Mouse (Mus musculus) hindbrain, postnatal 0 days (tissue): ENCODE data around the gene Adgrl3. TPM values are rescaled to one million over a fixed set of nuclear protein-coding genes. Genes with fewer than 3 reads are reported as not detected.

Experiments used
- ATAC-seq: fragments of 200-750 bp; cut with Nextera tagmentation; 2 replicates; pipeline ENCODE4 v1.8.0; 2017; ENCODE audit warnings: mild to moderate bottlenecking, moderate TSS enrichment, moderate library complexity
- DNase-seq: peaks from one replicate; pipeline ENCODE4 v3.0.0-alpha.2; 2015; ENCODE audit warnings: low spot score
- H3K27ac ChIP-seq: fragments of 300-500 bp; sonication (generic); 2 replicates; pipeline ENCODE4 v1.5.1; 2014; ENCODE audit warnings: mild to moderate bottlenecking
- H3K27me3 ChIP-seq: fragments of 300-500 bp; sonication (generic); 2 replicates; pipeline ENCODE4 v1.6.1; 2014; ENCODE audit warnings: low read length, mixed read lengths; ENCODE audit not compliant: insufficient read depth
- H3K36me3 ChIP-seq: fragments of 300-500 bp; sonication (generic); 2 replicates; pipeline ENCODE4 v1.6.1; 2014; ENCODE audit warnings: low read length, mixed read lengths; ENCODE audit not compliant: insufficient read depth
- H3K4me1 ChIP-seq: fragments of 300-500 bp; sonication (generic); 2 replicates; pipeline ENCODE4 v1.6.1; 2014; ENCODE audit warnings: antibody characterized with exemption, low read length, mixed read lengths; ENCODE audit not compliant: insufficient read depth
- H3K4me2 ChIP-seq: fragments of 300-500 bp; sonication (generic); 2 replicates; pipeline ENCODE4 v1.6.1; 2014; ENCODE audit warnings: low read depth, mild to moderate bottlenecking, low read length, moderate library complexity, mixed read lengths
- H3K4me3 ChIP-seq: fragments of 300-500 bp; sonication (generic); 2 replicates; pipeline ENCODE4 v1.5.1; 2014; ENCODE audit warnings: low read length
- H3K9ac ChIP-seq: fragments of 300-500 bp; sonication (generic); replicated peaks from 2 replicates; pipeline ENCODE4 v1.6.1; 2014; ENCODE audit warnings: mild to moderate bottlenecking, low read length, moderate library complexity, mixed read lengths
- H3K9me3 ChIP-seq: fragments of 300-500 bp; sonication (generic); 2 replicates; pipeline ENCODE4 v1.6.1; 2016; ENCODE audit warnings: low read length, mixed read lengths
- CTCF ChIP-seq: IDR thresholded peaks from 2 replicates; pipeline ENCODE4 v1.5.1; 2016; ENCODE audit warnings: antibody characterized with exemption, control low read depth, low read depth
- WGBS: fragments of 180-500 bp; shearing (Covaris S2); extraction: QIAGEN DNeasy Blood & Tissue Kit; methylation state at CpG from one replicate; pipeline ENCODE4 v1.1.7; 2014; 5-methylcytosine and 5-hydroxymethylcytosine counted together
- polyA plus RNA-seq: library from polyadenylated mRNA; unstranded; fragments of >200 nt; fragmentation: Nextera tagmentation; extraction: Ambion mirVana; gene quantifications from 2 replicates; pipeline ENCODE4 v1.2.1, GENCODE M21; 2015
- total RNA-seq: library from RNA; depleted of rRNA; stranded (reverse); fragments of >200 nt; gene quantifications from 2 replicates; pipeline ENCODE4 v1.2.3, GENCODE M21; 2014

Adgrl3 gene
- total and polyA plus RNA-seq, 2 experiments from 2014 or later = 52.7 to 186 TPM

- WGBS = 0% methylated on average over 24 of the region's 24 CpGs
- H3K4me1 ChIP-seq = no peaks in the 10 kb centered on the region; the same call in 1 of the 2 replicates
- no peaks in the 10 kb centered on the region for H3K27me3 ChIP-seq
- peak overlapping the region; percentile 79 for H3K9ac ChIP-seq
- H3K36me3 ChIP-seq = no peaks in the 10 kb centered on the region
- H3K27ac ChIP-seq = peak overlapping the region; percentile 99
- no peaks in the 10 kb centered on the region for H3K9me3 ChIP-seq
- H3K4me2 ChIP-seq = peak overlapping the region; percentile 74
- DNase-seq = peak; percentile 61
- peak overlapping the region; percentile 86 for H3K4me3 ChIP-seq
- ATAC-seq = no peak
- TF ChIP-seq CTCF = 0 out of 2 replicates have a peak, but pooled peaks have one; percentile 0
Observed at GRCm38 (mm10) chr5:81022306-81023071, 2.6 kb downstream of the Adgrl3 start.

- Histone ChIP-seq H3K9ac (peak overlapping the region; percentile 33; the same call in 1 of the 2 replicates), H3K27ac (no peak overlapping the region), H3K4me2 (peak overlapping the region; percentile 74), H3K36me3 (no peaks in the 10 kb centered on the region), H3K27me3 (no peaks in the 10 kb centered on the region), H3K4me3 (peak overlapping the region; percentile 86), H3K9me3 (no peaks in the 10 kb centered on the region), H3K4me1 (no peaks in the 10 kb centered on the region; the same call in 1 of the 2 replicates)
- ATAC-seq (no peak), DNase-seq (peak; percentile 29)
- WGBS = 17% methylated on average over 17 of the region's 17 CpGs
- TF ChIP-seq CTCF = no peak
Observed at GRCm38 (mm10) chr5:81023923-81024715, 4.2 kb downstream of the Adgrl3 start.

GRCm38 (mm10) chr5:81028875-81029274, 8.9 kb downstream of the Adgrl3 start:
- no peak for TF ChIP-seq CTCF

GRCm38 (mm10) chr5:81037091-81037490, 17.2 kb downstream of the Adgrl3 start:
- Histone ChIP-seq H3K27ac (no peak overlapping the region), H3K36me3 (no peaks in the 10 kb centered on the region), H3K27me3 (no peaks in the 10 kb centered on the region), H3K4me3 (no peak overlapping the region), H3K9me3 (no peaks in the 10 kb centered on the region), H3K9ac (no peak overlapping the region), H3K4me2 (no peak overlapping the region), H3K4me1 (no peaks in the 10 kb centered on the region)
- DNase-seq (no peak), ATAC-seq (no peak)
- TF ChIP-seq CTCF = no peak

More at GRCm38 (mm10) chr5:81028875-81029274, 8.9 kb downstream of the Adgrl3 start:
- H3K27me3 ChIP-seq = no peaks in the 10 kb centered on the region
- H3K4me1 ChIP-seq = peaks cover 9% of the 10 kb centered on the region; the same call in 1 of the 2 replicates
- DNase-seq = peak; percentile 76
- no peaks in the 10 kb centered on the region for H3K9me3 ChIP-seq
- 3% methylated on average over 2 of the region's 2 CpGs for WGBS
- H3K4me2 ChIP-seq = 0 out of 2 replicates have a peak overlapping the region, but pooled peaks have one; percentile 14
- peak overlapping the region; percentile 54; the same call in 1 of the 2 replicates for H3K27ac ChIP-seq
- no peak overlapping the region for H3K9ac ChIP-seq
- H3K36me3 ChIP-seq = no peaks in the 10 kb centered on the region
- no peak overlapping the region for H3K4me3 ChIP-seq
- peak; percentile 95 for ATAC-seq

GRCm38 (mm10) chr5:81043875-81044274, 23.9 kb downstream of the Adgrl3 start:
- ATAC-seq = no peak

GRCm38 (mm10) chr5:81046128-81046527, 26.2 kb downstream of the Adgrl3 start:
- Histone ChIP-seq H3K27ac (no peak overlapping the region), H3K36me3 (no peaks in the 10 kb centered on the region), H3K4me3 (no peak overlapping the region), H3K27me3 (no peaks in the 10 kb centered on the region), H3K9ac (no peak overlapping the region), H3K4me1 (no peaks in the 10 kb centered on the region), H3K9me3 (no peaks in the 10 kb centered on the region), H3K4me2 (no peak overlapping the region)
- TF ChIP-seq CTCF = no peak
- DNase-seq (no peak), ATAC-seq (no peak)
- 76% methylated on average over 4 of the region's 4 CpGs for WGBS

More at GRCm38 (mm10) chr5:81043875-81044274, 23.9 kb downstream of the Adgrl3 start:
- H3K36me3 ChIP-seq = no peaks in the 10 kb centered on the region
- no peak overlapping the region for H3K4me2 ChIP-seq
- no peaks in the 10 kb centered on the region for H3K27me3 ChIP-seq
- H3K4me1 ChIP-seq = no peaks in the 10 kb centered on the region
- DNase-seq = no peak
- no peak overlapping the region for H3K27ac ChIP-seq
- no peak overlapping the region for H3K4me3 ChIP-seq
- no peaks in the 10 kb centered on the region for H3K9me3 ChIP-seq
- H3K9ac ChIP-seq = no peak overlapping the region
- TF ChIP-seq CTCF = no peak
